Mouse (Mus musculus) midbrain, embryonic 15.5 days (tissue): ENCODE measurements around the gene Pramel7. TPM values are rescaled to one million over a fixed set of nuclear protein-coding genes. Genes with fewer than 3 reads are reported as not detected.

Source experiments
- ATAC-seq: fragments of 200-750 bp; cut with Nextera tagmentation; replicated peaks from 2 replicates; pipeline ENCODE4 v1.8.0; 2017; ENCODE audit warnings: moderate TSS enrichment
- H3K27ac ChIP-seq: fragments of 300-500 bp; sonication (generic); 2 replicates; pipeline ENCODE4 v1.5.1; 2015; ENCODE audit warnings: mild to moderate bottlenecking, inconsistent platforms
- H3K27me3 ChIP-seq: fragments of 300-500 bp; sonication (generic); replicated peaks from 2 replicates; pipeline ENCODE4 v1.6.1; 2015; ENCODE audit warnings: inconsistent platforms
- H3K36me3 ChIP-seq: fragments of 300-500 bp; sonication (generic); replicated peaks from 2 replicates; pipeline ENCODE4 v1.6.1; 2015; ENCODE audit warnings: inconsistent platforms
- H3K4me1 ChIP-seq: fragments of 300-500 bp; sonication (generic); 2 replicates; pipeline ENCODE4 v1.6.1; 2015; ENCODE audit warnings: inconsistent platforms
- H3K4me2 ChIP-seq: fragments of 300-500 bp; sonication (generic); 2 replicates; pipeline ENCODE4 v1.6.1; 2015; ENCODE audit warnings: inconsistent platforms, mild to moderate bottlenecking, moderate library complexity
- H3K4me3 ChIP-seq: fragments of 300-500 bp; sonication (generic); 2 replicates; pipeline ENCODE4 v1.5.1; 2015; ENCODE audit warnings: mild to moderate bottlenecking, inconsistent platforms
- H3K9ac ChIP-seq: fragments of 300-500 bp; sonication (generic); 2 replicates; pipeline ENCODE4 v1.6.1; 2015; ENCODE audit warnings: mild to moderate bottlenecking, inconsistent platforms
- H3K9me3 ChIP-seq: fragments of 300-500 bp; sonication (generic); 2 replicates; pipeline ENCODE4 v1.6.1; 2016; ENCODE audit warnings: inconsistent platforms
- WGBS: fragments of 180-500 bp; shearing (Covaris S2); methylation state at CpG from one replicate; pipeline ENCODE4 v1.1.7; 2015; ENCODE audit warnings: mixed read lengths; 5-methylcytosine and 5-hydroxymethylcytosine counted together
- polyA plus RNA-seq: library from polyadenylated mRNA; unstranded; fragments of >200 nt; fragmentation: Nextera tagmentation; extraction: Ambion mirVana; gene quantifications from 2 replicates; pipeline ENCODE4 v1.2.1, GENCODE M21; 2015

Pramel7 gene
- polyA plus RNA-seq, 1 experiment from 2014 or later = not detected

DNA sequence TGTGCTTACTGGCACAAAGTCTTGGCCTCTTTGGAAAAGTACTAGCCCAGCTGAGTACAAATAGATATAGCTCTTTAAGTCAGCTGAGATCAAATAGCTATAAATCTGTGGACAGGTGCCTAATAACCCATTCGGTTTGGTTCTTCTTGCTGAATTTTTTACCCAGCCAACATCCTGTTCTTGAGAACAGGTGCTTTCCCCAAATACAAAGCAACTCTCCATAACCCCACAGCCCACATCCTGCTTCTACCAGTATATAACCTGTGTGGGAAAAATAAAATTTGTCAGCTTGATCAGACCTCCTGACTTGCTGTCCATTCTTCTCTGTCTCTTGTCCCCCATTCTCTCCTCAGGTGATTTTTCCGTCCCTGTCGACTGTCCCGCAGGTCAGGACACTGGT lies 35.1 kb downstream of the Pramel7 start:
- Histone ChIP-seq H3K9me3 (no peaks in the 10 kb centered on the region), H3K9ac (no peak overlapping the region), H3K4me1 (no peaks in the 10 kb centered on the region), H3K36me3 (no peaks in the 10 kb centered on the region), H3K4me2 (no peak overlapping the region), H3K27me3 (no peaks in the 10 kb centered on the region), H3K27ac (no peak overlapping the region), H3K4me3 (no peak overlapping the region)
- no peak for ATAC-seq
- WGBS = 87% methylated on average over 4 of the region's 4 CpGs

DNA sequence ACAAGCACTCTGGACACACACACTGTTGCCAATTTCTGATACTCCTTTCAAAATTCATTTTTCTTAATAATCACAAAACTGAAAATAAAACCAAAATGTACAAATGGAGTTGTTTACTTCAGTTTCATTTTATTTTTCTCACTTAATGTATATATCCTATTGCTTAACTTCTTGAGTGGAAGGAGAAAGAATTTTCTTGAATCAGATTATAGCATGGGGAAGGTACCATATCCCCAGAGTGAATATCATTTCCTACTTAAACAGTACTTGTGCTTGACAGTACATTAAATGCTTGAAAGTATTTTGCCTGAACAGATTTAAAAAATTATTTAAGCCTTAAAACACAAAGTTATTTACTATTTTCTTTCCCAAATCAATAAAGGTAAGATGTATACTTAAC lies 43.2 kb downstream of the Pramel7 start, which contains the start of gene Olfr1126:
TSS of gene Olfr1126 (plus strand) at position 301 of the 400 bp plus-strand sequence.
- no peak within 1 kb of the TSS for H3K9ac ChIP-seq
- ATAC-seq = no peak

More for the DNA sequence above, 43.2 kb downstream of the Pramel7 start, which contains the start of gene Olfr1126:
- H3K4me1 ChIP-seq = no peaks in the 10 kb centered on the region
- H3K36me3 ChIP-seq = no peaks in the 10 kb centered on the region
- H3K4me2 ChIP-seq = no peak within 1 kb of the TSS
- H3K27me3 ChIP-seq = no peaks in the 10 kb centered on the region
- H3K4me3 ChIP-seq = no peak within 1 kb of the TSS
- no peaks in the 10 kb centered on the region for H3K9me3 ChIP-seq
- no peak within 1 kb of the TSS for H3K27ac ChIP-seq

Other genes starting within 250 kb of the Pramel7 start
- not detected in 2 replicates for gene Olfr1115, start 249.1 kb downstream of the Pramel7 start, polyA plus RNA-seq
- gene Olfr1116, start 229.6 kb downstream of the Pramel7 start, polyA plus RNA-seq = not detected in 2 replicates
- gene Olfr1118, start 189.5 kb downstream of the Pramel7 start, polyA plus RNA-seq = not detected in 2 replicates
- not detected in 2 replicates for gene Olfr1120, start 142.3 kb downstream of the Pramel7 start, polyA plus RNA-seq
- not detected in 2 replicates for gene Olfr1121, start 127.2 kb downstream of the Pramel7 start, polyA plus RNA-seq
- gene Olfr1122, start 111.2 kb downstream of the Pramel7 start, polyA plus RNA-seq = not detected in 2 replicates
- not detected in 2 replicates for gene Olfr1123, start 80.5 kb downstream of the Pramel7 start, polyA plus RNA-seq
- gene Olfr1124, start 66.8 kb downstream of the Pramel7 start, polyA plus RNA-seq = not detected in 2 replicates
- not detected in 2 replicates for gene Olfr1126, start 43.1 kb downstream of the Pramel7 start, polyA plus RNA-seq
- gene Pramel6, start 9.5 kb upstream of the Pramel7 start, polyA plus RNA-seq = not detected in 2 replicates
- gene Olfr153, start 34.7 kb upstream of the Pramel7 start, polyA plus RNA-seq = not detected in 2 replicates
- not detected in 2 replicates for gene Olfr1128, start 48.4 kb upstream of the Pramel7 start, polyA plus RNA-seq
- gene Olfr1129, start 76.8 kb upstream of the Pramel7 start, polyA plus RNA-seq = not detected in 2 replicates
- gene Olfr1130, start 109.1 kb upstream of the Pramel7 start, polyA plus RNA-seq = not detected in 2 replicates
- not detected in 2 replicates for gene Olfr1131, start 130.0 kb upstream of the Pramel7 start, polyA plus RNA-seq
- not detected in 2 replicates for gene Olfr1132, start 140.4 kb upstream of the Pramel7 start, polyA plus RNA-seq
- gene Olfr1133, start 150.3 kb upstream of the Pramel7 start, polyA plus RNA-seq = not detected in 2 replicates
- not detected in 2 replicates for gene Olfr1134, start 161.4 kb upstream of the Pramel7 start, polyA plus RNA-seq
- gene Olfr1135, start 176.6 kb upstream of the Pramel7 start, polyA plus RNA-seq = not detected in 2 replicates
- gene Olfr1136, start 196.9 kb upstream of the Pramel7 start, polyA plus RNA-seq = not detected in 2 replicates
- not detected in 2 replicates for gene Olfr1137, start 216.1 kb upstream of the Pramel7 start, polyA plus RNA-seq
- not detected in 2 replicates for gene Olfr1138, start 242.9 kb upstream of the Pramel7 start, polyA plus RNA-seq
- gene Olfr1140, start 246.7 kb upstream of the Pramel7 start, polyA plus RNA-seq = not detected in 2 replicates